Mouse (Mus musculus): Measurements from ENCODE around the gene Plppr3. TPM values are rescaled to one million over a fixed set of nuclear protein-coding genes. Genes with fewer than 3 reads are reported as not detected.
"Not testable (repeated sequence)": the region's sequence is repeated elsewhere in the genome, so short reads cannot be mapped to it uniquely, and the experiment has no call there.

Gene Plppr3
- polyA plus RNA-seq, 1 experiment from 2014 or later = 32.4 TPM

- 3% methylated on average over 52 of the region's 52 CpGs for WGBS
These were observed 34.0 kb upstream of the Plppr3 start, which contains the start of gene Med16 for GRCm38 (mm10) chr10:79908167-79909091. Gene Med16, minus strand, starts transcription at chr10:79908923.

GRCm38 (mm10) chr10:79907415-79907814 lies 33.0 kb upstream of the Plppr3 start:
- H3K36me3 ChIP-seq (ENCODE audit: control insufficient read depth, insufficient read depth, low read length) = peaks cover 58% of the 10 kb centered on the region
- WGBS = 93% methylated on average over 9 of the region's 10 CpGs
- no peaks in the 10 kb centered on the region for H3K4me1 ChIP-seq (ENCODE audit: control insufficient read depth, insufficient read depth, low read length)
- no peaks in the 10 kb centered on the region for H3K27me3 ChIP-seq (replicated peaks; ENCODE audit: control insufficient read depth, insufficient read depth, low read length)
- H3K4me2 ChIP-seq (ENCODE audit: low read depth, low read length) = no peak overlapping the region
- no peak overlapping the region for H3K27ac ChIP-seq (replicated peaks; ENCODE audit: low read depth, low read length)
- no peaks in the 10 kb centered on the region for H3K9me3 ChIP-seq (ENCODE audit: control insufficient read depth, low read length)
- ATAC-seq (ENCODE audit: low read depth) (no peak), DNase-seq (ENCODE audit: low spot score) (no peak)
- H3K9ac ChIP-seq (ENCODE audit: low read depth, low read length) = no peak overlapping the region
- no peak overlapping the region; the same call in 1 of the 2 replicates for H3K4me3 ChIP-seq (ENCODE audit: low read depth, low read length)

More at GRCm38 (mm10) chr10:79908167-79909091, 34.0 kb upstream of the Plppr3 start, which contains the start of gene Med16:
- DNase-seq (ENCODE audit: low spot score) = peak; percentile 98
- H3K9me3 ChIP-seq (ENCODE audit: control insufficient read depth, low read length) = no peaks in the 10 kb centered on the region
- H3K36me3 ChIP-seq (ENCODE audit: control insufficient read depth, insufficient read depth, low read length) = peaks cover 57% of the 10 kb centered on the region
- peak within 1 kb of the TSS; percentile 50 for H3K4me2 ChIP-seq (ENCODE audit: low read depth, low read length)
- peak within 1 kb of the TSS; percentile 98 for H3K27ac ChIP-seq (replicated peaks; ENCODE audit: low read depth, low read length)
- H3K9ac ChIP-seq (ENCODE audit: low read depth, low read length) = peak within 1 kb of the TSS; percentile 97
- peak within 1 kb of the TSS; percentile 78 for H3K4me3 ChIP-seq (ENCODE audit: low read depth, low read length)
- H3K27me3 ChIP-seq (replicated peaks; ENCODE audit: control insufficient read depth, insufficient read depth, low read length) = no peaks in the 10 kb centered on the region
- H3K4me1 ChIP-seq (ENCODE audit: control insufficient read depth, insufficient read depth, low read length) = no peaks in the 10 kb centered on the region
- ATAC-seq (ENCODE audit: low read depth) = peak; percentile 95

- Histone ChIP-seq H3K36me3 (ENCODE audit: control insufficient read depth, insufficient read depth, low read length) (peaks cover 58% of the 10 kb centered on the region), H3K4me3 (ENCODE audit: low read depth, low read length) (no peak overlapping the region), H3K4me2 (ENCODE audit: low read depth, low read length) (no peak overlapping the region), H3K27me3 (replicated peaks; ENCODE audit: control insufficient read depth, insufficient read depth, low read length) (no peaks in the 10 kb centered on the region), H3K9me3 (ENCODE audit: control insufficient read depth, low read length) (no peaks in the 10 kb centered on the region), H3K9ac (ENCODE audit: low read depth, low read length) (no peak overlapping the region), H3K27ac (replicated peaks; ENCODE audit: low read depth, low read length) (no peak overlapping the region), H3K4me1 (ENCODE audit: control insufficient read depth, insufficient read depth, low read length) (no peaks in the 10 kb centered on the region)
- no peak for ATAC-seq (ENCODE audit: low read depth)
- 92% methylated on average over 9 of the region's 9 CpGs for WGBS
- no peak for DNase-seq (ENCODE audit: low spot score)
These were observed 32.3 kb upstream of the Plppr3 start for GRCm38 (mm10) chr10:79906712-79907111.

GRCm38 (mm10) chr10:79900951-79901410 lies 26.5 kb upstream of the Plppr3 start:
- peak; percentile 63 for ATAC-seq (ENCODE audit: low read depth)
- Histone ChIP-seq H3K4me2 (ENCODE audit: low read depth, low read length) (no peak overlapping the region), H3K4me3 (ENCODE audit: low read depth, low read length) (no peak overlapping the region), H3K36me3 (ENCODE audit: control insufficient read depth, insufficient read depth, low read length) (peaks cover 73% of the 10 kb centered on the region), H3K27ac (replicated peaks; ENCODE audit: low read depth, low read length) (no peak overlapping the region), H3K9me3 (ENCODE audit: control insufficient read depth, low read length) (no peaks in the 10 kb centered on the region), H3K27me3 (replicated peaks; ENCODE audit: control insufficient read depth, insufficient read depth, low read length) (no peaks in the 10 kb centered on the region), H3K9ac (ENCODE audit: low read depth, low read length) (no peak overlapping the region), H3K4me1 (ENCODE audit: control insufficient read depth, insufficient read depth, low read length) (no peaks in the 10 kb centered on the region)
- peak; percentile 62 for DNase-seq (ENCODE audit: low spot score)
- 35% methylated on average over 2 of the region's 2 CpGs for WGBS

- Histone ChIP-seq H3K9me3 (ENCODE audit: control insufficient read depth, low read length) (no peaks in the 10 kb centered on the region), H3K36me3 (ENCODE audit: control insufficient read depth, insufficient read depth, low read length) (peaks cover 60% of the 10 kb centered on the region), H3K4me1 (ENCODE audit: control insufficient read depth, insufficient read depth, low read length) (no peaks in the 10 kb centered on the region), H3K9ac (ENCODE audit: low read depth, low read length) (no peak overlapping the region), H3K4me3 (ENCODE audit: low read depth, low read length) (no peak overlapping the region), H3K4me2 (ENCODE audit: low read depth, low read length) (no peak overlapping the region), H3K27ac (replicated peaks; ENCODE audit: low read depth, low read length) (no peak overlapping the region), H3K27me3 (replicated peaks; ENCODE audit: control insufficient read depth, insufficient read depth, low read length) (no peaks in the 10 kb centered on the region)
- 51% methylated on average over 19 of the region's 20 CpGs for WGBS
- DNase-seq (ENCODE audit: low spot score) (no peak), ATAC-seq (ENCODE audit: low read depth) (no peak)
These were observed 23.1 kb upstream of the Plppr3 start for GRCm38 (mm10) chr10:79897316-79898245.

GRCm38 (mm10) chr10:79896814-79897213 lies 22.4 kb upstream of the Plppr3 start:
- WGBS = 84% methylated on average over 13 of the region's 13 CpGs
- H3K4me1 ChIP-seq (ENCODE audit: control insufficient read depth, insufficient read depth, low read length) = no peaks in the 10 kb centered on the region
- H3K27ac ChIP-seq (replicated peaks; ENCODE audit: low read depth, low read length) = no peak overlapping the region
- H3K9me3 ChIP-seq (ENCODE audit: control insufficient read depth, low read length) = no peaks in the 10 kb centered on the region
- H3K27me3 ChIP-seq (replicated peaks; ENCODE audit: control insufficient read depth, insufficient read depth, low read length) = no peaks in the 10 kb centered on the region
- H3K4me3 ChIP-seq (ENCODE audit: low read depth, low read length) = no peak overlapping the region
- no peak for DNase-seq (ENCODE audit: low spot score)
- no peak for ATAC-seq (ENCODE audit: low read depth)
- no peak overlapping the region for H3K4me2 ChIP-seq (ENCODE audit: low read depth, low read length)
- H3K36me3 ChIP-seq (ENCODE audit: control insufficient read depth, insufficient read depth, low read length) = peaks cover 52% of the 10 kb centered on the region
- no peak overlapping the region for H3K9ac ChIP-seq (ENCODE audit: low read depth, low read length)

GRCm38 (mm10) chr10:79896306-79896705 lies 21.9 kb upstream of the Plppr3 start:
- 94% methylated on average over 9 of the region's 16 CpGs for WGBS
- DNase-seq (ENCODE audit: low spot score) = no peak
- no peaks in the 10 kb centered on the region for H3K9me3 ChIP-seq (ENCODE audit: control insufficient read depth, low read length)
- no peak overlapping the region for H3K27ac ChIP-seq (replicated peaks; ENCODE audit: low read depth, low read length)
- H3K9ac ChIP-seq (ENCODE audit: low read depth, low read length) = no peak overlapping the region
- ATAC-seq (ENCODE audit: low read depth) = no peak
- no peak overlapping the region for H3K4me3 ChIP-seq (ENCODE audit: low read depth, low read length)
- H3K4me1 ChIP-seq (ENCODE audit: control insufficient read depth, insufficient read depth, low read length) = no peaks in the 10 kb centered on the region
- no peaks in the 10 kb centered on the region for H3K27me3 ChIP-seq (replicated peaks; ENCODE audit: control insufficient read depth, insufficient read depth, low read length)
- no peak overlapping the region for H3K4me2 ChIP-seq (ENCODE audit: low read depth, low read length)
- H3K36me3 ChIP-seq (ENCODE audit: control insufficient read depth, insufficient read depth, low read length) = peaks cover 49% of the 10 kb centered on the region

- 42% methylated on average over 22 of the region's 22 CpGs for WGBS
- not testable (repeated sequence) for H3K27me3 ChIP-seq (replicated peaks; ENCODE audit: control insufficient read depth, insufficient read depth, low read length); H3K9ac ChIP-seq (ENCODE audit: low read depth, low read length); H3K4me1 ChIP-seq (ENCODE audit: control insufficient read depth, insufficient read depth, low read length); H3K4me3 ChIP-seq (ENCODE audit: low read depth, low read length); H3K4me2 ChIP-seq (ENCODE audit: low read depth, low read length); H3K27ac ChIP-seq (replicated peaks; ENCODE audit: low read depth, low read length); H3K9me3 ChIP-seq (ENCODE audit: control insufficient read depth, low read length)
- peak; percentile 63 for DNase-seq (ENCODE audit: low spot score)
- H3K36me3 ChIP-seq (ENCODE audit: control insufficient read depth, insufficient read depth, low read length) = peaks cover 27% of the 10 kb centered on the region
- 0 out of 2 replicates have a peak, but pooled peaks have one; percentile 28 for ATAC-seq (ENCODE audit: low read depth)
These were observed 18.2 kb upstream of the Plppr3 start for GRCm38 (mm10) chr10:79892451-79893118.
